Mouse (Mus musculus) liver, embryonic 11.5 days (tissue): Measurements from ENCODE around the gene Tnfrsf13b. TPM values are rescaled to one million over a fixed set of nuclear protein-coding genes. Genes with fewer than 3 reads are reported as not detected.

Experiments
- ATAC-seq: fragments of 200-750 bp; cut with Nextera tagmentation; replicated peaks from 2 replicates; pipeline ENCODE4 v1.8.0; 2017; ENCODE audit warnings: moderate number of reproducible peaks, mild to moderate bottlenecking, moderate TSS enrichment, moderate library complexity; ENCODE audit not compliant: low FRiP score
- DNase-seq: peaks from one replicate; pipeline ENCODE4 v3.0.0-alpha.2; 2017; ENCODE audit warnings: low spot score
- H3K27ac ChIP-seq: fragments of 300-500 bp; sonication (generic); 2 replicates; pipeline ENCODE4 v1.5.1; 2014; ENCODE audit warnings: mild to moderate bottlenecking, low read depth, low read length, control low read depth
- H3K27me3 ChIP-seq: fragments of 300-500 bp; sonication (generic); replicated peaks from 2 replicates; pipeline ENCODE4 v1.6.1; 2014; ENCODE audit warnings: low read length, mixed read lengths; ENCODE audit not compliant: control insufficient read depth, insufficient read depth
- H3K36me3 ChIP-seq: fragments of 300-500 bp; sonication (generic); 2 replicates; pipeline ENCODE4 v1.6.1; 2014; ENCODE audit warnings: mild to moderate bottlenecking, low read length, moderate library complexity, mixed read lengths; ENCODE audit not compliant: control insufficient read depth, insufficient read depth
- H3K4me1 ChIP-seq: fragments of 300-500 bp; sonication (generic); replicated peaks from 2 replicates; pipeline ENCODE4 v1.6.1; 2014; ENCODE audit warnings: low read length, mixed read lengths; ENCODE audit not compliant: control insufficient read depth, insufficient read depth
- H3K4me2 ChIP-seq: fragments of 300-500 bp; sonication (generic); 2 replicates; pipeline ENCODE4 v1.6.1; 2014; ENCODE audit warnings: mild to moderate bottlenecking, control low read depth, moderate library complexity
- H3K4me3 ChIP-seq: fragments of 300-500 bp; sonication (generic); 2 replicates; pipeline ENCODE4 v1.5.1; 2014; ENCODE audit warnings: low read depth, low read length, control low read depth
- H3K9ac ChIP-seq: fragments of 300-500 bp; sonication (generic); 2 replicates; pipeline ENCODE4 v1.6.1; 2014; ENCODE audit warnings: low read depth, low read length, control low read depth
- H3K9me3 ChIP-seq: fragments of 300-500 bp; sonication (generic); 2 replicates; pipeline ENCODE4 v1.6.1; 2016; ENCODE audit warnings: low read length, inconsistent platforms, mixed read lengths; ENCODE audit not compliant: control insufficient read depth
- WGBS: fragments of 180-500 bp; shearing (Covaris S2); extraction: QIAGEN DNeasy Blood & Tissue Kit; methylation state at CpG from one replicate; pipeline ENCODE4 v1.1.7; 2014; 5-methylcytosine and 5-hydroxymethylcytosine counted together
- polyA plus RNA-seq: library from polyadenylated mRNA; unstranded; fragments of >200 nt; fragmentation: Nextera tagmentation; extraction: Ambion mirVana; gene quantifications from 2 replicates; pipeline ENCODE4 v1.2.1, GENCODE M21; 2014

Tnfrsf13b gene
- polyA plus RNA-seq, 1 experiment from 2014 or later: 5.9 TPM

DNA sequence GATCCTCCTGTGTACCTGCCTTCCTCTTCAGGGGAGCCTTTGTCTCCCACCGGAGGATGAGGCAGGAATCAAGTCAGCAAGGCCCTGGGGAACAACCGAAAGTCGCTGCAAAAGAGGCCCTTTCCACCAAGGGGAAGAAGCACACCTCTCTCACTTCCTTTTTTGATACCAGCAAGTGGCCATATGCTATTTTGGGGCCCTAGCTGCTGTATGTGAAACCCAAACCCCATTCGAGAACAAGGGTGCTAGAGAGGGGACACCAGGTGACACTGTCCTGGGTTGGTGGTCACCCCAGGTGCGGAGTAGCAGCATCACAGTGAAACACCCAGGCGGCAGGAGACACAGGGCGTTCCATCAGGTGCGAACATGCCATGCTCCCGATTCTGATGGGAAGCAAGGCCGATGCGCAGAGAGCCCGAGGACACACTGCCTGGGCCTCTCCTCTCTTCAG is 17.6 kb upstream of the Tnfrsf13b start:
- Histone ChIP-seq H3K4me3 (no peak overlapping the region), H3K9me3 (no peaks in the 10 kb centered on the region), H3K36me3 (no peaks in the 10 kb centered on the region), H3K9ac (no peak overlapping the region), H3K27ac (no peak overlapping the region), H3K4me1 (no peaks in the 10 kb centered on the region), H3K27me3 (no peaks in the 10 kb centered on the region), H3K4me2 (no peak overlapping the region)
- no peak for ATAC-seq
- no peak for DNase-seq
- WGBS: 80% methylated on average over 12 of the region's 12 CpGs

DNA sequence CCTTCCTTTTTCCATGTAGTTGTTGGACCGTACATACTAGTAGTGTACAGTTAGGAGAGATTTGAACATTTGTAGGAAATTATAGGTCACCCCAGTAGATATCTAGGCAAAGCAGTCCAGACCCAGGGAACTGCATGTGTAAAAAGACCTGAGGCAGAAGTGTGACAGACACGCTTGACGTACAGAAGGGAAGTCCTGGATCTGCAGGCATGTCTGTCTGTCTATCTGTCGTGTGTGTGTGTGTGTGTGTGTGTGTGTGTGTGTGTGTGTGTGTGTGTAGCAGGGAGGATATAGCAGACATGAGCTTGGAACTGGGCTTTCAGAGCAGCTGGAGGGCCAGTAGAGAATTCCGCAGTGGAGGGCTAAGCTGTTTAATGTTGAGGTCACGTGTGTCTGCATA is 16.8 kb upstream of the Tnfrsf13b start:
- H3K9ac ChIP-seq: no peak overlapping the region
- no peaks in the 10 kb centered on the region for H3K9me3 ChIP-seq
- no peaks in the 10 kb centered on the region for H3K4me1 ChIP-seq
- ATAC-seq (no peak), DNase-seq (no peak)
- no peaks in the 10 kb centered on the region for H3K27me3 ChIP-seq
- no peak overlapping the region for H3K4me3 ChIP-seq
- no peak overlapping the region for H3K27ac ChIP-seq
- WGBS: 70% methylated on average over 6 of the region's 6 CpGs
- no peak overlapping the region for H3K4me2 ChIP-seq
- no peaks in the 10 kb centered on the region for H3K36me3 ChIP-seq

DNA sequence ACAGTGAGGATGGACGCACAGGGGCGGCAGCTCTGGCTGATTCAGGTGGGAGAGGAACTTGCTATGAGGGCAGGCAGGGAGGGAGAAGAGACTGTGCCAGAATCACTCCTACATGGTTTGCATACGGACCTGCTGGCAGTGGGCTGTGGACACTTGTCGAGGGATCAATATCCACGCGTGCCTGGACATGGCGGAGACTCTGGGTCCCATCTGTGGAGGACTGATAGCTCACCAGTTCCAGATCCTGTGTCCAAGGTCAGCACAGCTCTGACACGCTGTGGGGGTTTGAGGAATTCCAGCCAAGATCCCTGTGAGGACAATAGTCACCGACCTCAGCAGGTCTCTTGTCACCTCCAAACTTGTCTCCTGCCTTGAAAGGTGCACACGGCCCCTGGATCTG is 16.4 kb upstream of the Tnfrsf13b start:
- Histone ChIP-seq H3K4me2 (no peak overlapping the region), H3K9ac (no peak overlapping the region), H3K4me3 (no peak overlapping the region), H3K36me3 (no peaks in the 10 kb centered on the region), H3K9me3 (no peaks in the 10 kb centered on the region), H3K27me3 (no peaks in the 10 kb centered on the region), H3K4me1 (no peaks in the 10 kb centered on the region), H3K27ac (no peak overlapping the region)
- 76% methylated on average over 10 of the region's 10 CpGs for WGBS
- no peak for DNase-seq
- no peak for ATAC-seq

DNA sequence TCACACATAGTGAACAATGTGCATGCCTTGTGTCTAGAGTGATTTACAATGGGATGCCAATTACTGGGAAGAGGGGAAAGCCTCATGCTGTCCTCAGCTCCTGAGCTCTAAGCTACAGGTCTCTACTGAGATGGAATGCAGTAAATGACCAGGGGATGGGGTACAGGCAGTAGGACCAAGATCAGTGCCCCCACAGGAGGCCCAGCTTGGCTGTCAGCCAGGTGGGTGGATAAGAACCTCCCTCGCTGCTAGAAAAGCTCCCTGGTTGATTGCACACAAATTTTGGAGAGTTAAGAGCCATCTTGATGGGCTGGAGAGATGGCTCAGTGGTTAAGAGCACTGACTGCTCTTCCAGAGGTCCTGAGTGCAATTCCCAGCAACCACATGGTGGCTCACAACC is 15.6 kb upstream of the Tnfrsf13b start:
- Histone ChIP-seq H3K36me3 (no peaks in the 10 kb centered on the region), H3K4me2 (no peak overlapping the region), H3K4me1 (no peaks in the 10 kb centered on the region), H3K9ac (no peak overlapping the region), H3K9me3 (no peaks in the 10 kb centered on the region), H3K4me3 (no peak overlapping the region), H3K27ac (no peak overlapping the region), H3K27me3 (no peaks in the 10 kb centered on the region)
- no peak for DNase-seq
- no peak for ATAC-seq
- WGBS: 57% methylated on average over 1 of the region's 1 CpGs

DNA sequence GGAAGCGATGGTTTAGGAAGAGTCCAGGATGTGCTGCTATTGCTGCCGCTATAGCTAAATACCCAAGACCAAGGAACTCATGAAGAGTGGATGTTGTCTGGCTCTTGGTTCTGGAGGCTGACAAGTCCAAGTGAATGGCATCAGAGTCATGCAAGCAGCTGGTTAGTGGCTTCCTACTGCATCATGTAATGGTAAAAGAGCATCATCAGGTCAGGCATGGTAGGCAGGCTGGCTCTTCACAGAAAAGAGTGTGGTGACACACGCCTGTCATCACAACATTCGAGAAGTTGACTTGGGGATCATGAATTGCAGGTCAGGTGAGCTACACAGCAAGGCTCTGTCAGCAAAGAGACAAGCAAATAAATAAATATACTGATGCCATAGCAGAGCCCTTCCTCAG is 15.1 kb upstream of the Tnfrsf13b start:
- Histone ChIP-seq H3K4me3 (no peak overlapping the region), H3K9me3 (no peaks in the 10 kb centered on the region), H3K9ac (no peak overlapping the region), H3K36me3 (no peaks in the 10 kb centered on the region), H3K27ac (no peak overlapping the region), H3K4me2 (no peak overlapping the region), H3K27me3 (no peaks in the 10 kb centered on the region), H3K4me1 (no peaks in the 10 kb centered on the region)
- ATAC-seq: no peak
- DNase-seq: no peak
- 89% methylated on average over 4 of the region's 4 CpGs for WGBS

DNA sequence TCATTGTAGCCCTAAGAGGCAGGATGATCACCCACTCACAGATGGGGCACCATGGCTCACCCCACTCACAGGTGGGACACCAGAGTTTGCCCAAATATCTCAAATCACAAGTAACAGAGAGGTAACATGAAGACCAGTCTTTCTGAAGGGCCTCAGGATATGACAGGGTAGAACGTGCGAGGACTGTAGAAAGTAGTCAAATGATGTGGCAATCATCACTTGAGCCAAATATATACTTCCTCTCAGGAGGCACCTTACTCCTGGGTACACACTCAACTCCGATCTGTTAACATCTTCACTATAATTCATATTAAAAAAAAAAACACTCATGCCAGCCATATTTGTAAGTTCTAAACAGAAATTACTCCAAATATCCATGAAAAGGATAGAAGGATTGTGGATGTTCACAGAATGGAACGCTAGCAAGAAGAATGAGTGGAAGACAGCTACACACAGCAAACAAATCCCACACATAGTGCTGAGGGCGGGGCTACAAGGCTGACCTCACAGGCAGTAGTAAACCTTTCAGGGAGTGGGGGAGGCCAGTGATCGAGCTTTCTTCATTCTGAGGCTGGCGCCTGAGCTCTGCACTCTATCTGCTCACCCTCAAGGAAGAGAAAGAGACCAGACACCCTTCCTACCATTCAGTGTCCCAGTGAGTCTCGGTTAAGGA is 14.1 kb upstream of the Tnfrsf13b start:
- no peak overlapping the region for H3K4me3 ChIP-seq
- no peaks in the 10 kb centered on the region for H3K4me1 ChIP-seq
- 61% methylated on average over 8 of the region's 8 CpGs for WGBS
- no peak overlapping the region for H3K27ac ChIP-seq
- no peak overlapping the region for H3K9ac ChIP-seq
- H3K4me2 ChIP-seq: no peak overlapping the region
- no peak for ATAC-seq
- H3K36me3 ChIP-seq: no peaks in the 10 kb centered on the region
- no peaks in the 10 kb centered on the region for H3K9me3 ChIP-seq
- no peak for DNase-seq
- no peaks in the 10 kb centered on the region for H3K27me3 ChIP-seq

DNA sequence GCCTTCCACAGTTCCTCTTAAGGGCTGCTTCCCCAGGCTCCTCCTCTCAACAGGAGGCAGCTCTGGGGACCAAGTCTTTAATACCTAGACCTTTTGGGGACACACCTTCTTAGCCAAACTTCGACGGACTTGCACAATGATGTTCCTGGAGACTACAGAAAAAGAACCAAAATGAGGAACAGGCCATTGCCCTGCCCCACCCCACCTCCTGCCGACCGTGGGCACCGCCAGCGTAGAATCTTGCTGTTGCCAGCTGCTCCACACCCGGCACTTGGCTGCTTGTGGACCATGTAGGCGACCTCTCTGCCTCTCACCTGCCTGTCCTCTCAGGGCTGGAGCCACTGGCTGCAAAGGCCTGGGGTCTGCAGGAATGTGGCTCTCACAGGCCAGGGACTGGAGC is 10.3 kb upstream of the Tnfrsf13b start:
- Histone ChIP-seq H3K9me3 (no peaks in the 10 kb centered on the region), H3K27me3 (no peaks in the 10 kb centered on the region), H3K36me3 (no peaks in the 10 kb centered on the region), H3K4me1 (no peaks in the 10 kb centered on the region), H3K27ac (no peak overlapping the region), H3K4me2 (no peak overlapping the region), H3K4me3 (no peak overlapping the region), H3K9ac (no peak overlapping the region)
- DNase-seq (no peak), ATAC-seq (no peak)
- WGBS: 52% methylated on average over 8 of the region's 8 CpGs

DNA sequence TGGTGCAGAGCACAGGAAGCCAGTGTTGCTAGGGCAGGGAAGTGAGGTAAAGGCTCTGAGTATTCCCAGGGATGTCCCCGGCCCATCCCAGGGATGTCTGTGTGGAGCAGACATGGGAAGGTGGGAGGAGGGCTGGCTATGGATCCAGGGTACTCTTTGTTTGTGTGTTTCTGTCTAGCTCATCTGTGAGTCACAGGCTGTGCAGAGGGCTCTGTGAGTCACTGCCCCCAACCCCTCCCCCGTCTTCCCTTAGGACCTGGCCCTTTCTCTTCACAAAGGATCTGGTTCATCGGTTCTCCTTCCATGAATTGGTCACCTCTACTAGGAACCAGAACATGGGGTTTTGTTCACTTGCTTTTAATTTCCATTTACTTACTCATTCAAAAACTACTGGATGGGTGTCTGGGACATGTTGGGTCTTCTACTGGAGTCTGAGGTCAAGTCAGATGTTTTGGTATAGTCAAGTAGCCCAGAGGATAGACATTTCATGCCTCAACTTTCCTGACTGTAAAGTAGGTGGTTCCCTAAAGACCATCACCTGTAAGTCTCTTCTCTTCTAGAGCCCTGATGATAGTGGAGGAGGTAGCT is 6.5 kb upstream of the Tnfrsf13b start:
- Histone ChIP-seq H3K4me1 (no peaks in the 10 kb centered on the region), H3K36me3 (no peaks in the 10 kb centered on the region), H3K27ac (no peak overlapping the region), H3K4me2 (no peak overlapping the region), H3K27me3 (no peaks in the 10 kb centered on the region), H3K4me3 (no peak overlapping the region), H3K9ac (no peak overlapping the region), H3K9me3 (no peaks in the 10 kb centered on the region)
- WGBS: 79% methylated on average over 3 of the region's 3 CpGs
- no peak for ATAC-seq
- no peak for DNase-seq

DNA sequence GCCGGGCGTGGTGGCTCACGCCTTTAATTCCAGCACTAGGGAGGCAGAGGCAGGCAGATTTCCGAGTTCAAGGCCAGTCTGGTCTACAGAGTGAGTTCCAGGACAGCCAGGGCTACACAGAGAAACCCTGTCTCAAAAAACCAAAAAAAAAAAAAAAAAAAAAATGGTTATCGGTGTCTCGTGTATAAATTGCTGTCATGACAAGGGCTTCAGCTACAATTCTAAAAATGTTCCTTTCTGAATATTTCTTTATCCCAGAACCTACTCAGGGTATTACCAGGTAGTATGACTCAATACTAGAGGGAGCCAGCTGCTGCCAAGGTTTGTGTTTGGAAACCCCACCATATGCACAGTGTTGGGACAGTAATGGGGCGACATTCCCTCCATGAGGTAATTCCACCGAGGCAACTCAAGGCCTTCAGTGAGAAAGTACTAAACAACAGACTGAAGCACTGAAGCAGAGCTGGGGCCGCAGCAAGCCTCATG is 4.2 kb upstream of the Tnfrsf13b start:
- DNase-seq: no peak
- Histone ChIP-seq H3K27me3 (no peaks in the 10 kb centered on the region), H3K4me2 (no peak overlapping the region), H3K9ac (no peak overlapping the region), H3K9me3 (no peaks in the 10 kb centered on the region), H3K4me1 (no peaks in the 10 kb centered on the region), H3K4me3 (no peak overlapping the region), H3K36me3 (no peaks in the 10 kb centered on the region), H3K27ac (no peak overlapping the region)
- WGBS: 83% methylated on average over 9 of the region's 9 CpGs
- ATAC-seq: no peak
